Mouse (Mus musculus): Measurements from ENCODE around the gene Pdxp.

DNA sequence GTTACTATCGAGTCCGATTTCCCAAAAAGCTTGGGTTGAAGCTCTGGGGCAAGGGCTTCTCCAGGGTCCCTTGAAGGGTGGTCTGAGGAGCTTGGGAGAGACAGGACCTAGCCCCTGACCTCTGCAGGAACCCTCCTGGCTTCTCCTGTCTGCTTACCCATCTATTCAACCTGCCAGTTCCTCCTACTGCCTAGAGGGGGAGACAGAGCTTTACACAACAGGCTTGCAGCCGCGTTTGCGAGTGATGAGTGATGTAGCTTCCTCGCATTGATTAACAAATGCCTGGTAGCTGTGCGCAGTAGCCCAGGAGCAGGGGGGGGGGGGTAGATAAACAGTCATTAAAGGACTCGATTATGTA, 1.9 kb downstream of the Pdxp start:
- TF ChIP-seq CTCF (IDR thresholded peaks at IDR 0.05 in 2 of 3, conservative IDR thresholded peaks at IDR 0.05 in 1 of 3; ENCODE audit: control insufficient read depth in 1 of 3, insufficient read depth in 1 of 3, low read depth in 2 of 3, low read length in 3 of 3, poor library complexity in 1 of 3, severe bottlenecking in 1 of 3): peak; percentile 87 to 95 (median 95)
- TF ChIP-seq KAT2A (conservative IDR thresholded peaks at IDR 0.05; ENCODE audit: low read depth, low read length): no peak
- no peak for TF ChIP-seq POLR2A (IDR thresholded peaks at IDR 0.05; ENCODE audit: control insufficient read depth in 1 of 2, insufficient read depth in 1 of 2, low read depth in 1 of 2, low read length in 2 of 2, poor library complexity in 1 of 2)
- no peak for TF ChIP-seq BHLHE40 (IDR thresholded peaks at IDR 0.05; ENCODE audit: borderline replicate concordance, low read depth, low read length)
- no peak for TF ChIP-seq TAL1 (IDR thresholded peaks at IDR 0.05; ENCODE audit: low read length)
- TF ChIP-seq GATA1 (IDR thresholded peaks at IDR 0.05; ENCODE audit: low read depth, low read length): no peak

Measured in MEL (cell line).